In the genomic region with DNA sequence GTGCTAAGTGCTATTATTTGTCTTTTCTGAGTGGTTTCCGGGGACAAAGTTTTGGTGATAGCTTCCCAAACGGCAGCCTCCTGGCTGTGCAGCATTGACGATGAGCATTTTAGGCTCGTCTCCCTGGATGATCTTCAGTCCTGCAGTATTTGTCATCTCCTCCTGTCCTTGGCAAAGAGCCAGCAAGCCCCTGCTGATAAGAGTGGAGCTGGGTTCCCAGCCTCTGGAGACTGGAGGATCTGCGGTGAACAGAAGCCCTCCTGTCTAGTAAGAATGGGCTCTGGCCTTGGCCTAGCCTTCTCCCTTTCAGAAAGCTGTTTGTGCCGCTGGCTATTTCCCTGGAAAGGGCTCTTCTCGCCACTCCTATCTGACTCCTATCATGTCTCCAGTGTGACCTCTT, we compare ENCODE assay signal across 20 mouse cellular contexts. TPM values are rescaled to one million over a fixed set of nuclear protein-coding genes. Genes with fewer than 3 reads are reported as not detected.
A peak's percentile ranks its signal among the peaks of the same experiment; 100 is the strongest.
DNase-seq lines count a peak whose midpoint lies in the region.
"Had no signal": no experiment of that assay in that cellular context is flagged by ENCODE, and none has a peak within 500 bp of the region (broad histone marks: within the 10 kb centered on the region; RNA-seq: fewer than 3 reads in every experiment).

No protein-coding gene starts in this region.

- DNase-seq in adrenal gland, adult 2 months, result peak; percentile 47
- DNase-seq in adrenal gland, postnatal 4 days (ENCODE audit: low spot score in 2 of 2), result no peak
- peak; percentile 45 for DNase-seq in ovary, postnatal 36 days (ENCODE audit: low spot score)
- DNase-seq in ovary, postnatal 10 days (ENCODE audit: low spot score), result no peak
- DNase-seq in adrenal gland, postnatal 36 days, result peak; percentile 55 to 64
- DNase-seq in gastrocnemius, adult 18-20 months (ENCODE audit: low spot score), result no peak
- no peak for DNase-seq in thymus, adult 18-20 months
- DNase-seq: cerebellum, adult 8-10 months; cerebellum, postnatal 25 days; forebrain, postnatal 0 days; gastrocnemius, postnatal 10 days; heart, postnatal 14 days; kidney, adult 2 months; kidney, postnatal 36 days; layer of hippocampus, postnatal 36 days; left cerebral cortex, postnatal 4 days; liver, embryonic 13.5 days; lung, adult 18-20 months; right cerebral cortex, adult 18-20 months had no signal

RNA-seq across cellular contexts. Expression of gene Nsg1, which starts 38.0 kb away (rescaled TPM):
- total RNA-seq in adrenal gland, adult 2 months (2021), result 10 to 100 TPM; 58.0 to 89.3 TPM
- 39.1 and 41.3 TPM in 2 replicates for polyA plus RNA-seq in adrenal gland, adult 2 months (2012; rRNA removed)
- 100 to 1,000 TPM; 120 to 121 TPM for total RNA-seq in adrenal gland, postnatal 4 days (2021)
- 10 to 100 TPM; 43.2 to 53.4 TPM for total RNA-seq in adrenal gland, postnatal 36 days (2021)
- 1 to 10 TPM; 1.2 to 2.1 TPM for total RNA-seq in gastrocnemius, adult 18-20 months (2021)
- polyA plus RNA-seq: G1E had no signal

Comparison
In these comparisons a context has a peak if more than half of its experiments do, and no peak if none do; other contexts are left out.
1. DNase-seq: peak in adrenal gland, adult 2 months (single experiment), ovary, postnatal 36 days (single experiment) and adrenal gland, postnatal 36 days (2 of 2); none in adrenal gland, postnatal 4 days (0 of 2), ovary, postnatal 10 days (single experiment), gastrocnemius, adult 18-20 months (single experiment) and thymus, adult 18-20 months (0 of 2).
2. RNA of gene Nsg1, which starts 38.0 kb away (total RNA-seq): 120 to 121 TPM in adrenal gland, postnatal 4 days, 58.0 to 89.3 TPM in adrenal gland, adult 2 months and 43.2 to 53.4 TPM in adrenal gland, postnatal 36 days; 1.2 to 2.1 TPM in gastrocnemius, adult 18-20 months; every median in the first group is over 10 times any median in the second.